Mouse (Mus musculus) stomach, postnatal 0 days (tissue): ENCODE measurements at regions not wholly inside any gene's neighbourhood (a gene's known extent, or its start where the extent isn't known, plus 50 kb on each side); places are given as distances from the start of the nearest gene placed in this dataset.

Experiments
- CTCF ChIP-seq: IDR thresholded peaks from 2 replicates; pipeline ENCODE4 v1.5.1; 2016; ENCODE audit warnings: antibody characterized with exemption, low read depth, mild to moderate bottlenecking, moderate library complexity
- EP300 ChIP-seq: optimal IDR thresholded peaks from 2 replicates; pipeline ENCODE3; 2016; ENCODE audit warnings: antibody characterized with exemption

DNA sequence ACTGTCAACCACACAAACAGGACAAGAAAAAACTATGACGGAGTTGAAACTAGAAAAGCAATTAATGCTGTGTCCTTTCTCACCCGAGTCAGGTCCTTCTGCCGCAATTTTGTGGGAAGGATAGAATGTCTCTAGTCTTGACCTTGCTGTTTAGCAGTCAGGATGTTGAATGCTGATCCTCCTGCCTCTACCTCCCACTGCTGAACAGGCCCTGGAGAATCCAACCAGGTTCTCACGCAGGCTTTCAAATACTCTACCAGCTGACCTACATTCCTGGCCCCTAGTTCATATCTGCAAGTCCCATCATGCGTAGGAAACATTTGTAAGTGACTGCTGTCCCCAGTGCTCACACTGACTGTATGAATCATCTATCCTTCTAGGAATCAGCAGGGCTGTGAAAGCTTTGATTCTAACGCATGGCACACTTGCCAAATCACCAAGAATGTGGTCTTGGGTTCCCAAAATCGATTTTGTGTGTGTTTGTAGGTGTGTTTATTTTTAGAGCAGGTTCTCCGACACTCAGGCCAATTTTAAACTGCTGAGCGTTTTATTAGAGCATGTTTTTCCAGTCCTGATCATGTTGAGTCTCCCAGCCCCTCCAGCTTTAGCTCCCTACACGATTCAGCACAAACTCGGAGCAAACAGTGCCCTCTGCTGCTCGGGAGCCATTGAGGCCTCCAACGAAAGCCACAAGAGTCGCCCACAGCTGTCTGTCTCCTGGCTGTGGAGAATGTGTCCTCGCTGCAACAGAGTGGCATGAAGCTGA lies 545.4 kb downstream of the Zfp704 start:
- TF ChIP-seq CTCF (peak; percentile 72), EP300 (no peak)
